33 mouse cellular contexts compared by ENCODE assay signal in genomic region chr4:137721563-137721962, GRCm38 (mm10).
"Had no signal": no experiment of that assay in that cellular context is flagged by ENCODE, and none has a peak within 500 bp of the region (broad histone marks: within the 10 kb centered on the region; RNA-seq: fewer than 3 reads in every experiment).

No protein-coding gene starts in this region.

- H3K36me3 ChIP-seq: heart, embryonic 10.5 days; heart, embryonic 13.5 days; heart, embryonic 15.5 days; hindbrain, embryonic 15.5 days; intestine, embryonic 15.5 days; kidney, embryonic 15.5 days had no signal

- H3K4me2 ChIP-seq: heart, embryonic 11.5 days; heart, embryonic 13.5 days; heart, embryonic 15.5 days; hindbrain, embryonic 12.5 days; hindbrain, embryonic 14.5 days; hindbrain, embryonic 15.5 days; intestine, embryonic 15.5 days; kidney, embryonic 15.5 days had no signal

- DNase-seq: heart, postnatal 10 days; heart, postnatal 14 days; heart, postnatal 36 days; heart, postnatal 4 days; kidney, adult 11 months; kidney, adult 18-20 months; kidney, adult 2 months; kidney, adult 8-10 months; kidney, adult 9 months; kidney, postnatal 10 days; kidney, postnatal 14 days; kidney, postnatal 25 days; kidney, postnatal 36 days; kidney, postnatal 4 days; layer of hippocampus, adult 9-11 months; layer of hippocampus, postnatal 36 days had no signal

- H3K4me3 ChIP-seq: heart, embryonic 10.5 days; heart, embryonic 13.5 days; heart, embryonic 15.5 days; hindbrain, embryonic 12.5 days; hindbrain, embryonic 15.5 days; intestine, embryonic 15.5 days; kidney, embryonic 15.5 days; layer of hippocampus, adult 2 months; left cerebral cortex, adult 2 months had no signal

- H3K27ac ChIP-seq: heart, embryonic 10.5 days; heart, embryonic 13.5 days; heart, embryonic 15.5 days; hindbrain, embryonic 12.5 days; hindbrain, embryonic 14.5 days; hindbrain, postnatal 0 days; intestine, embryonic 15.5 days; kidney, embryonic 15.5 days; kidney, postnatal 0 days; layer of hippocampus, adult 2 months; left cerebral cortex, adult 2 months had no signal

- ATAC-seq: hindbrain, embryonic 16.5 days; hindbrain, postnatal 0 days; inflammation-experienced regulatory T-cells, adult 6 months; intestine, embryonic 15.5 days; intestine, embryonic 16.5 days; intestine, postnatal 0 days had no signal

- H3K9me3 ChIP-seq: heart, embryonic 10.5 days; heart, embryonic 13.5 days; heart, embryonic 15.5 days; hindbrain, embryonic 12.5 days; hindbrain, embryonic 15.5 days; intestine, embryonic 15.5 days; kidney, embryonic 15.5 days had no signal

- H3K27me3 ChIP-seq: hindbrain, embryonic 15.5 days had no signal

- H3K9ac ChIP-seq: heart, embryonic 13.5 days; heart, embryonic 15.5 days; hindbrain, embryonic 12.5 days; hindbrain, embryonic 14.5 days; hindbrain, embryonic 15.5 days; intestine, embryonic 15.5 days; kidney, embryonic 15.5 days had no signal
